Mouse (Mus musculus) thymus, adult 2 months (tissue): ENCODE data around the gene Cd86.

ENCODE experiments used
- CTCF ChIP-seq: fragments of 200-500 bp; IDR thresholded peaks from 2 replicates; pipeline ENCODE4 v1.5.1; 2012; ENCODE audit warnings: mild to moderate bottlenecking, control low read depth, low read length, moderate library complexity, borderline replicate concordance; ENCODE audit not compliant: control insufficient read depth, poor library complexity, insufficient read depth; ENCODE audit errors: extremely low read depth
- POLR2A ChIP-seq: fragments of 200-500 bp; IDR thresholded peaks from 2 replicates; pipeline ENCODE4 v1.6.1; 2012; ENCODE audit warnings: mild to moderate bottlenecking, low read length, control low read depth, moderate library complexity; ENCODE audit not compliant: control insufficient read depth, poor library complexity, insufficient read depth; ENCODE audit errors: extremely low read depth

DNA sequence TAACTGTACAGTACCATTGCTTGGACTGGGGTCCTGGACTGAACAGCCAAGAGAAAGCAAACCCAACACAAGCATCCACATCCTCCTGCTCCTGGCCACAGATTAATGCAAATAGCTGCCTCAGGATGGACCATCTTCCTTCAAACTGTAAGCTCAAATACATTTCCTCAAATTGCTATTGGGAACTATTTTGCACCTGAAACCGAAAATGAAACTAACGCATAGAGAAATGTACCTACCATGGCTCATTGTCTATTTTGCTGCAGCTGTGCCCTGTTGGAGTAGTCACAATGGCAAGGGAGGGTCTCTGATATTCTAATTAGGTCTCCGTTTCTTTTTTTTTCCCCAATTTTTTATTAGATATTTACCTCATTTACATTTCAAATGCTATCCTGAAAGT lies 15.9 kb upstream of the Cd86 start:
- no peak for TF ChIP-seq POLR2A
- TF ChIP-seq CTCF: no peak
